Mouse (Mus musculus) spleen, postnatal 14 days (tissue): ENCODE data around the gene Tnfsf13b.

Experiments used
- DNase-seq, 2 experiments: peaks; one replicate each; pipeline ENCODE4 v3.0.0; 2021 to 2022; ENCODE audit warnings: low spot score in 2 of 2

Gene Tnfsf13b

DNA sequence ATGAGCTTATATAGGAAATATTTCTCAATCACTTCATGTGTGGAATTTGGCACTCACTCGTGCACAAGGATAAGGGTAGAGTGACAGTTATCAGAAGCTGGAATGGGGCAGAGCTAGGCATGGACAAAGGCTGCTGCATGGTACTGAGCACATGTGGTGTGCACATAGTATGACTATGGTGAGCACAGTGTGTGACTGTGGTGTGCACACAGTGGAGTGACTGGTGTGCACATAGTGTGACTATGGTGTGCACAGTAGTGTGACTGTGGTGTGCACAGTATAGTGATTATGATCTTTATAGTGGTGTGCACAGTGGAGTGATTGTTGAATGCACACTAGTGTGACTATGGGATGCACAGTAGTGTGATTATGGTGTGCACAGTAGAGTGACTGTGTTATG, 39.5 kb downstream of the Tnfsf13b start:
- DNase-seq: no peak

- no peak for DNase-seq
Observed at GRCm38 (mm10) chr8:10049162-10049561, 42.9 kb downstream of the Tnfsf13b start.

- no peak for DNase-seq
Observed at GRCm38 (mm10) chr8:10051576-10051975, 45.3 kb downstream of the Tnfsf13b start.

GRCm38 (mm10) chr8:10053571-10053990, 47.3 kb downstream of the Tnfsf13b start:
- DNase-seq: no peak

DNA sequence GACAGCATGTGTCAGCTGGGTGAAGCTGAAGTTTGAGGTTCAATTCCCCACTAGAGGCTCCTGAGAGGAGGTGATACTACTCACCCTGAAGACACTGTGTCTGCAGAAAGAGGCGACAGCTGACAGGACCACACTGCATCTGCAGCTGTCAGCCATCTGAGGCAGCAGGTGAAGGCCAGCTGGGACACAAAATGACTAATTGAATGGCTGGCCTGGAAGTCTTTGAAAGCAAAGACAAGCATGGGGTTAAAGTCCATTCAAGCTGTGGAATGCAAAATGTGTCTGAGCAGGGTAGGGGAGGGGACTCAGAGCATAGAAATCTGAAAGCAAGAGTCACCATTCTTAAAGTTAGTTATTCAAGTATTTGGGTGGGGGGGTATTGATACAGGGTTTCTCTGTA, 54.7 kb downstream of the Tnfsf13b start:
- no peak for DNase-seq

DNA sequence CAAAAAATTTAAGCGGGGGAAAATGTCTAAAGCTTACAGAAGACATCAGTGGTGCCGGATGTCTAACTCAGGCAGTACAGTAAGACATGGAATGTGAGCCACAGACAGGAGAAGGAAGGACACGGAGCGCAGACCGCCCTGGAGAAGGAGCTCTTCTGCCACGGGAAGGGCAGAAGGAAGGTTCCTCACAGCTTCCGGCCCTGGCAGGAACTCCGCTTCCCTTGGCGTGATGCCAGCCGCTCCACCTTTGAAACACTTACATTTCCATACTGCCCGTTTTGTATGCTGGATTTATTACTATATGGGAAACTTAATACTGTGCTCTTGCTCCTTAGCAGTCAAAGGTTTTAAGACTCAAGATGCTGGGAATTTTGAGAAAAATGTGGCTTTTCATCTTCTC, 60.6 kb downstream of the Tnfsf13b start:
- no peak for DNase-seq

- no peak for DNase-seq
Observed at GRCm38 (mm10) chr8:10067775-10068174, 61.5 kb downstream of the Tnfsf13b start.

GRCm38 (mm10) chr8:10072347-10072746, 66.1 kb downstream of the Tnfsf13b start:
- DNase-seq: no peak
